Mouse (Mus musculus) G1E-ER4 (cell line): ENCODE results near the gene Wnt2b. TPM values are rescaled to one million over a fixed set of nuclear protein-coding genes. Genes with fewer than 3 reads are reported as not detected.

ENCODE experiments used
- GATA1 ChIP-seq: IDR thresholded peaks from one replicate; pipeline ENCODE4 v1.8.0; 2012; ENCODE audit warnings: low read length, inconsistent platforms
- polyA plus RNA-seq: library from polyadenylated mRNA; stranded (reverse); fragments of >175 nt; gene quantifications from 2 replicates; pipeline ENCODE4 v1.2.3, GENCODE M21; 2012

The Wnt2b gene
- polyA plus RNA-seq, 1 experiment: not detected

DNA sequence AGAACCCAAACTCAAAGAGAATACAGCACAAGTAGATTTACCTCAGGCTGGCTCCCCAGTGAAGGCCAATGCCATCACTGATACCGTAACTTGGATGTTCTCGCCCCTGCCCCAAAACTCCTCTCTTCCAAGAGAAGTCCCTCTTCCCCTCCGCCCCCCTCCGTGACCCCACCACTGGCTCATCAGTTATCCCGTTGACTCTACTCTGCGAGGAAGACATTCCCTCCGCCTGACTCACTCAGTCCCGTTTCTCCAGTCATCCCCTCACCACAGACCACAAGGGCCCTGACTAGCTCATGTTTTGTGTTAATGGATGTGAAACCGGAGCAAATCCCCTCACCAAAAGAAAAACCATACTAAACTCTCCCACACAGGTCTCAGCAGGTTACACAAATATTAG is 16.8 kb downstream of the Wnt2b start:
- no peak for TF ChIP-seq GATA1

DNA sequence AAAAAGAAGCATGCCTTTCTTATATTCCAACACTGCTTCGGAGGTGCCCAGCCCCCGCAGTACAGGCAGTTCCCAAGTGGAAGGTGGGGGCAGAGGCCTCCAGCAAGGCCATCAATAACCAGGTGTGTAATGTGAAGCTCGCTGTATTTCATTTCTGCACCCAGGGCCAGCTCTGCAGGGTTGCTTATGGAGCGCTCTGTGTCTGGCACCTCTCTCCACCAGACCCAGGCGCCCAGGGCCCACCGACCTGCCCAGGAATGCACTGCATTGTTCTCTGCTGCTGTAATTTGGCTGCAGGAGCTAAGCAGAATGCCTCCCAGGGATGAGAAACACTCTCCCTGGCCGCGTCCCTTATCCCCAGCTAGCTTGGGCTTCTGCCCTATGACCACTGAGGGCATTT is 18.4 kb downstream of the Wnt2b start:
- no peak for TF ChIP-seq GATA1

DNA sequence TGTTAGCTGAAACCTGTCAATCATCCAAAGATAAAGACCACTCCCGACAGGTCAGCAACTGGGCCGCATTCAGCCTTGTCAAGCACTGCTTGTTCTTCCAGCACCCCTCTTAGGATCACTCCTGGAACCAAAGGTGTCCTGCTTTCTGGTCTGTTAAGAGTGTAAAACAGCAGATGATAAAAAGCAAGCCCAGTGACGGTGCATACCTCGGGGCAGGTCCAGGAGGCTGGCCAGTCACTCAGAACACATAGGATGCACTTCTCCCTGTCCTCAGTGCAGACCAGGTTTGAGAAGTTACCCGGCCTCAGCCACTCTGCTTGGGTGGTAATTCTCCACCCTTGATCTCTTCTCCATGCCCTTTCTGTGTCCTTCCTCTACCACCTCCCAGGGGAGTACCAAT is 19.0 kb downstream of the Wnt2b start:
- no peak for TF ChIP-seq GATA1

DNA sequence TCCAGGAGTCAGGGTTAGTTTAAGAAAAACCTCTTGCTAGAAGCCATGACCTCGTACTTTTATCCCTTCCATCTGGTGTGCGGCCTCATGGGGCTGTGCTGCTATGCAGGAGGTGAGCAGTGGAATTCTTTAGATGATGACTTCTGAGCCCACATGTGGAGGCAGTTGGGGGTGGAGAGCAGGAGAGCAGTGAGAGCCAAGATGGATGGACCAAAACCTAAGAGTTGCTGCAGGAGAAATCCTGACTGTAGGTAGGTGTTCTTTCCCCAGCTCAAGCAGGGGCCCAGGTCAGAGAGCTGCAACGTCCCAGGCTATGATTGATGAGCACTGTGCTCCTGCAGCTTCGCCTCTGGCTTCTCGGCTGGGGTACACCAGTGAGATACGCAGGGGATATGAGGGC is 21.0 kb downstream of the Wnt2b start:
- TF ChIP-seq GATA1: no peak

DNA sequence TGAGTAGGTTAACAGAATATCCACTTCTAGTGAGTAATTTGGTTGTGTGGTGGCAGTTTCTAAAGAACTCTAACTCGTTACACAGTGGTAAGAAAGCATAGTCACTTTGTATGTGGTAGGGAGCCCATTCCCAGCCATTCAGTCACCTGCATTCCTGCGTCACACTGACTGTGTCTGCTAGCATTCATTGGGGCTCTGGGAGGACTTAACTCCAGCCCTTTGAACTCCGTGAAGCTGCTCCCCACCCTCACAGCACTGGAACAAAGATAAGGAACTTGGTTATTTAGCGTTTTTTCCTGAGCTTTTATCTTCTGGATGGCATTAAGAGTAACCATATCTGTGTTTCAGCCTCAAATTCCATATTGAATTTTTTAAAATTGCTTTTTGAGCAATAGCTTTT is 23.4 kb downstream of the Wnt2b start:
- no peak for TF ChIP-seq GATA1

DNA sequence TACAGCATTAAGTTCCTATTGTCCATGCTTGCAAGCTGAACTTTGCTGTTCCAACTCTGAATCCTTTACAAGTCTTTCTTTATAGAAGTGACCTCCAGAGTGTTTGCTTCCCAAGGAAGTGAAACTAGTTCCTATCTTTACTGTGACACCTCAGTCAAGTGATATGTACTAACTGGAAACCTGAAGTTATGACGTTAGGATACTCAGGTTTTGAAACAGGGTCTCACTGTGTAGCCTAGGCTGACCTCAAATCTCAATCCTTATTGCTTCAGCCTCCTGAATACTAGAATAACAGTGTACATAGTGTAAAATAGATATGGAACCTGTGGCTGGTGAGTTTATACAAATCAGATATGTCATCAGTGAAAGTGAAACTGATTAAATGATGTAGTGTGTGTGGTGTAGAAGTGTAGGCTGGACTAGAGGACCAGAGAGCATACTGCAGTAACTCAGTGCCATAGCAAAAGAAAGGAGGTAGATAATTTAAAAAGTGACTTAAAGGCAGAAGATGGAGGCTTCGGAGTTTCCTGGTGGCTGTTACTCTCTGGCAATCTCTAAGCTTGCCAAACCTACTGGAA is 23.9 kb downstream of the Wnt2b start:
- no peak for TF ChIP-seq GATA1

DNA sequence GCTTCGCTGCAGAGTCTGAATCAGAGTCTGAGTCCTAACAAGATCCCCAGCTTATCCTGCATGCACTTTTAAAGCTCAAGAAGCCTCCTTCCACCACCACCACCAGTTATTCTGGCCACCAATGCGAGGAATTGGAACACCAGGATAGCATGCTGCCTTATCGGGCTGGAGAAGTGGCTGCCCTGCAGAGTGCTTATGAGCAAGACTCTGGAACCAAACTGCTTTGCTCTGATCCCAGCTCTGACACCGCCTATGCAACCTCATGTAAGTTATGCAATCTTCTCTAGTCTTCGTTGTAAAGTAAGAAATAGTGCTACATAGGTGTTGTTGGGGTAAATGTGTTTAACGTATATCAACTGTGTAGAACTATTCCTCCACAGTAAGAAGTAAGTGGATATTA is 32.3 kb downstream of the Wnt2b start:
- no peak for TF ChIP-seq GATA1

DNA sequence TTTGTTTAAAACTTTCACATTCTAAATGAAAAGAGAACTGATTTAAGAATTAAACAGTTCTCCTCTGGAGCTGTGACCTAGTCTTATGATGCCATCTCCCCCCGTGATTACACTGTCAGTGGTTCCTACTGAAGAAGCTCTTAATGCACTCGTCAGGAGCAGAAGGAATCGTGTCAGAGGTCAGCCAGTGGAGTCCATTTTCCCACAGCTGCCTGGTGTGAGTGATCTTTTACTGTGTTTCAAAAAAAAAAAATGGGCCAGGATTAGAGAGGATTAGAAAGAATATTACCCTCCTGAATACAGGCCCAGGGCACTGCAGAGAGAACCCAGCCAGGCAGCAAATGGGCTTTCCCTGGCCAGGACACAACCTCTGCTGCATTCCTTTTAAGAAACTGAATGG is 46.7 kb downstream of the Wnt2b start:
- TF ChIP-seq GATA1: no peak

DNA sequence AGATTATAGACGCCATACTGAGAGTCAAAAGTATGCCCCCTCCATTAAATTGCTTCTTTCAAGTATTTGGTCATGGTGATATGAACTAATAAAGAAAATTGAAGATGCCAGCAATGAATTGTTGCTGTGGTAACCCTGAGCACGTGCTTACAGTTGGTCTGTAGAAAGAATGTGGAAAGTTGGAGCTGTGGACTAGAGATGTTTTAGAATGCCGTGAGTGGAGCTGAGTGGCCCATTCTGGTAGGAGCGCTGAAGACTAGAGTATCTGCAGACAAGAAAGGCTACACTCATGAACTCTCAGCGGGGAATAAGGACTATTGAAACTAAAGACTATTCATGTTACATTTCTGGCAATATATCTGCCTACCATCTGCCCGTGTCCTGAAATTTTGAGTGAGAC is 52.5 kb downstream of the Wnt2b start:
- no peak for TF ChIP-seq GATA1

DNA sequence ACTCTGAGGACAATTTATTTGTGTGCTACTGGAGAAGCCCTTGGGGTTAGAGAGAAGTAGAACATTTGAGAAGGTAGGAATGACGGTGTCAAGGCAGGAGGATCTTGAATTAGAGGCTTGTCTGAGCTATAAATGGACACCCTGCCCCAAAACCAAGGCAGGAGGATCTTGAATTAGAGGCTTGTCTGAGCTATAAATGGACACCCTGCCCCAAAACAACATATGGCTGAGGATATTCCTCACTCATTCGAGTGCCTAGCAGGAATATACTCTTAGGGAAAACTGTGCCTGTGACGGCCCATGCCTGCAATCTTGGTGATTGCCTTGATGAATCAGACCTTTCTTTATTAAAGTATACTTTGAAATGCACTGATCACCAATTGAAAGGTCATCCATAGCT is 55.7 kb downstream of the Wnt2b start:
- TF ChIP-seq GATA1: no peak

DNA sequence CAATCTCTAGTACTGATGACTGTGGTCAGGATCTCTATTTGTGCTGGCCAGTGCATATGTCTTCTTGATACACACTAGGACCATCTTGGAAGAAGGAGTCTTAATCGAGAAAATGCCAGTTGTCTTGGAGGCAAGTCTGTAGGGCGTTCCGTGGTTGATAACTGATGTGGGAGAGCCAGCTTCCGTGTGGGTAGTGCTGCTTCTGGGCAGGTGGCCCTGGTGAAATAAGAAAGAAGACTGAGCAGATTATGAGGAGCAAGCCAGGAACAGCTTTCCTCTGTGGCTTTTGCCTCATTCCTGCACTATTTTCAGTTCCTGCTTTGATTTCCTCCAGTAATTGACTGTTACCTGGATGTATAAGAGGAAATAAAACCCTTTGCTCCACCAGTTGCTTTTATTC is 56.3 kb downstream of the Wnt2b start:
- TF ChIP-seq GATA1: no peak

DNA sequence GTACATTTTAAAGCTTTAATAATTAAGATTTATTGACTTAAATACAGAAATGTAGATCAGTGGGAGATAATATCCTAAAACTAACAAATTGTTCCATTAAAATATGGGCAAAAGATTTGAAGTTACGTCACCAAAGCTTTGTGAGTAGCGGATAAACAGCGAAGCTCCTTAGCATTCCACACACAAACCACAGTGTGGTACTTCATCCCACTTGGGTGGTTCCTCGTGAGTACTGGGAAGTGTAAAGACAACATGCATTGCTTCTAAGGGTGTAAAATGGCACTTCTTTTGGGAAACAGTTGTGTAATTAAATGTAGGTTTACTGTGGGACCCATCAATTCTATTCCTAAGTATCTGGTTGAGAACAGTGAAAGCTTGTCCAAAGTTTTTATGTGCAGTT is 60.6 kb downstream of the Wnt2b start:
- TF ChIP-seq GATA1: no peak

DNA sequence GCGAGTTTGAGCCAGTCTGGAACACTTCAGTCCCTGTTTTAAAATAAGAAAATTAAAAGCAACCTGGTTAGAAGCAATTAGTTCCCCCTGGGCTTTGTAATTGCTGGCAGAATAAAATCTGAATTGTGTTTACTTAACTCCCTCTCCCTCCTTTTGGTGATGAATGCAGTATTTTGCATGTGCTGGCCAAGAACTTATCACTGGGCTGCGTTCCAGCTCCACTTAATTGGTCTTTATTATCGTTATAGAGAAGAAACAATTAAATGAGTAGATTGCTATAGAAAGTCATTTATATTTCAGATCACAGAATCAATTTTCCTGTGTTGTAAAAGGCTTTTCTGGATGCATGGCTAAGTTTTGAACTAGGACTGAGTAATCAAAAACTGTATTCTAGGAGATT is 65.6 kb downstream of the Wnt2b start:
- no peak for TF ChIP-seq GATA1

Other genes with a start within 250 kb of the Wnt2b start
- not detected in 2 replicates for gene Ppm1j, start 180.9 kb downstream of the Wnt2b start, polyA plus RNA-seq
- not detected in 2 replicates for gene Fam19a3, start 180.1 kb downstream of the Wnt2b start, polyA plus RNA-seq
- gene Rhoc, start 173.5 kb downstream of the Wnt2b start, polyA plus RNA-seq: 0.25 and 0.31 TPM in 2 replicates
- gene Mov10, start 143.4 kb downstream of the Wnt2b start, polyA plus RNA-seq: 42.9 and 49.6 TPM in 2 replicates
- gene St7l, start 97.9 kb downstream of the Wnt2b start, polyA plus RNA-seq: 4.8 and 5.1 TPM in 2 replicates
- 9.2 and 11.8 TPM in 2 replicates for gene Capza1, start 97.4 kb downstream of the Wnt2b start, polyA plus RNA-seq
- gene Cttnbp2nl, start 91.2 kb upstream of the Wnt2b start, polyA plus RNA-seq: not detected in 2 replicates
- not detected in 2 replicates for gene 4930564D02Rik, start 104.9 kb upstream of the Wnt2b start, polyA plus RNA-seq